Comparison of ENCODE assay signal across 10 mouse cellular contexts in genomic region chr1:88275078-88275680, GRCm38 (mm10). TPM values are rescaled to one million over a fixed set of nuclear protein-coding genes. Genes with fewer than 3 reads are reported as not detected.
DNase-seq lines count a peak whose midpoint lies in the region; ATAC-seq and TF ChIP-seq lines count a peak whose summit lies in the region.
"Had no signal": no experiment of that assay in that cellular context is flagged by ENCODE, and none has a peak within 500 bp of the region (broad histone marks: within the 10 kb centered on the region; RNA-seq: fewer than 3 reads in every experiment).

No protein-coding gene starts in this region.

- peaks cover 43% of the 10 kb centered on the region for H3K36me3 ChIP-seq in kidney, embryonic 16.5 days (ENCODE audit: insufficient read depth, low read length)
- peaks cover 57% of the 10 kb centered on the region for H3K36me3 ChIP-seq in E14TG2a.4 (ENCODE audit: insufficient read depth, low read length)
- peaks cover 45% of the 10 kb centered on the region for H3K36me3 ChIP-seq in limb, embryonic 15.5 days

- 69% methylated on average over 13 of the region's 13 CpGs for WGBS in kidney, embryonic 16.5 days
- 68% methylated on average over 13 of the region's 13 CpGs for WGBS in limb, embryonic 15.5 days

- H3K9me3 ChIP-seq in kidney, embryonic 16.5 days (ENCODE audit: low read length), result no peaks in the 10 kb centered on the region
- peaks cover 62% of the 10 kb centered on the region for H3K9me3 ChIP-seq in E14TG2a.4 (ENCODE audit: low read length)
- H3K9me3 ChIP-seq in limb, embryonic 15.5 days, result no peaks in the 10 kb centered on the region

- no peak overlapping the region for H3K27ac ChIP-seq in kidney, embryonic 16.5 days (ENCODE audit: low read length)
- no peak overlapping the region for H3K27ac ChIP-seq in limb, embryonic 15.5 days

- peaks cover 13% of the 10 kb centered on the region for H3K4me1 ChIP-seq in kidney, embryonic 16.5 days (ENCODE audit: insufficient read depth, low read length)
- H3K4me1 ChIP-seq in E14TG2a.4 (replicated peaks; ENCODE audit: low read depth, low read length), result peaks cover 64% of the 10 kb centered on the region
- peaks cover 25% of the 10 kb centered on the region for H3K4me1 ChIP-seq in limb, embryonic 15.5 days

- ATAC-seq in kidney, embryonic 16.5 days (ENCODE audit: low FRiP score, low TSS enrichment), result no peak
- ATAC-seq in limb, embryonic 15.5 days (ENCODE audit: insufficient number of reproducible peaks, low FRiP score, low TSS enrichment, low read depth), result no peak
- ATAC-seq: Patski had no signal

- H3K4me3 ChIP-seq in kidney, embryonic 16.5 days (ENCODE audit: low read length), result no peak overlapping the region
- H3K4me3 ChIP-seq in E14TG2a.4 (replicated peaks; ENCODE audit: low read length), result peak overlapping the region; percentile 89; the same call in 1 of the 2 replicates
- H3K4me3 ChIP-seq in limb, embryonic 15.5 days, result no peak overlapping the region

- no peak for TF ChIP-seq CTCF in E14TG2a.4 (conservative IDR thresholded peaks at IDR 0.05; ENCODE audit: low read length)

- peak overlapping the region; percentile 53; the same call in 1 of the 2 replicates for H3K4me2 ChIP-seq in kidney, embryonic 16.5 days (replicated peaks; ENCODE audit: low read depth, low read length)
- no peak overlapping the region for H3K4me2 ChIP-seq in limb, embryonic 15.5 days

- H3K9ac ChIP-seq in kidney, embryonic 16.5 days (replicated peaks; ENCODE audit: low read length), result no peak overlapping the region
- H3K9ac ChIP-seq in limb, embryonic 15.5 days, result 0 out of 2 replicates have a peak overlapping the region, but pooled peaks have one; percentile 0

- no peaks in the 10 kb centered on the region for H3K27me3 ChIP-seq in kidney, embryonic 16.5 days (ENCODE audit: insufficient read depth, low read length)
- no peaks in the 10 kb centered on the region for H3K27me3 ChIP-seq in E14TG2a.4 (ENCODE audit: insufficient read depth, low read length)
- H3K27me3 ChIP-seq in limb, embryonic 15.5 days, result no peaks in the 10 kb centered on the region
- H3K27me3 ChIP-seq: Patski had no signal

- DNase-seq in cerebellum, adult 9-10 months, result peak; percentile 39
- DNase-seq in cerebellum, adult 11 months, result no peak
- DNase-seq in kidney, postnatal 25 days, result no peak
- no peak for DNase-seq in frontal cortex, postnatal 10 days (ENCODE audit: low spot score in 2 of 2)
- no peak for DNase-seq in retina, embryonic 14.5 days (ENCODE audit: low spot score)
- DNase-seq: kidney, adult 2 months had no signal

RNA-seq across cellular contexts. Expression of gene Hjurp, which starts 2.3 kb away (rescaled TPM):
- polyA plus RNA-seq in kidney, embryonic 16.5 days (2015; fragmentation: Nextera tagmentation; extraction: Ambion mirVana), result 168 and 187 TPM in 2 replicates
- 161 and 168 TPM in 2 replicates for polyA plus RNA-seq in limb, embryonic 15.5 days (2015; fragmentation: Nextera tagmentation; extraction: Ambion mirVana)

RNA-seq across cellular contexts. Expression of gene Trpm8, which starts 2.3 kb away (rescaled TPM):
- polyA plus RNA-seq in kidney, embryonic 16.5 days (2015; fragmentation: Nextera tagmentation; extraction: Ambion mirVana), result not detected in 2 replicates
- not detected in 2 replicates for polyA plus RNA-seq in limb, embryonic 15.5 days (2015; fragmentation: Nextera tagmentation; extraction: Ambion mirVana)
- polyA plus RNA-seq: kidney, adult 2 months had no signal

RNA-seq across cellular contexts. Expression of gene Mroh2a, which starts 48.4 kb away (rescaled TPM):
- 1.3 and 2.8 TPM in 2 replicates for polyA plus RNA-seq in kidney, embryonic 16.5 days (2015; fragmentation: Nextera tagmentation; extraction: Ambion mirVana)
- 1.6 and 2.2 TPM in 2 replicates for polyA plus RNA-seq in limb, embryonic 15.5 days (2015; fragmentation: Nextera tagmentation; extraction: Ambion mirVana)
